Mouse (Mus musculus): Measurements from ENCODE around the gene Ahnak2.
"Not testable (repeated sequence)": the region's sequence is repeated elsewhere in the genome, so short reads cannot be mapped to it uniquely, and the experiment has no call there.

Ahnak2 gene

GRCm38 (mm10) chr12:112801864-112802846 lies at the start of gene Ahnak2:
TSS of gene Ahnak2 (minus strand) at chr12:112802657.
- DNase-seq (ENCODE audit: inconsistent age in 2 of 2, low spot score in 1 of 2), result peak; percentile 44 to 49

GRCm38 (mm10) chr12:112851116-112851515 lies 48.7 kb upstream of the Ahnak2 start:
- DNase-seq (ENCODE audit: inconsistent age in 2 of 2, low spot score in 1 of 2), result peak; percentile 78 to 85

- DNase-seq (ENCODE audit: inconsistent age in 2 of 2, low spot score in 1 of 2), result no peak
Observed at GRCm38 (mm10) chr12:112850344-112850743, 47.9 kb upstream of the Ahnak2 start.

GRCm38 (mm10) chr12:112849235-112850022 lies 47.0 kb upstream of the Ahnak2 start:
- DNase-seq (ENCODE audit: inconsistent age in 2 of 2, low spot score in 1 of 2), result peak in 1 of 2 experiments; percentile 66

- DNase-seq (ENCODE audit: inconsistent age in 2 of 2, low spot score in 1 of 2), result peak in 1 of 2 experiments; percentile 37
Observed at GRCm38 (mm10) chr12:112847880-112848279, 45.4 kb upstream of the Ahnak2 start.

GRCm38 (mm10) chr12:112843803-112844202 lies 41.3 kb upstream of the Ahnak2 start:
- peak; percentile 86 to 95 for DNase-seq (ENCODE audit: inconsistent age in 2 of 2, low spot score in 1 of 2)

- DNase-seq (ENCODE audit: inconsistent age in 2 of 2, low spot score in 1 of 2), result peak in 1 of 2 experiments; percentile 56
Observed at GRCm38 (mm10) chr12:112842128-112842527, 39.7 kb upstream of the Ahnak2 start.

GRCm38 (mm10) chr12:112841338-112841892 lies 39.0 kb upstream of the Ahnak2 start:
- not testable (repeated sequence) for DNase-seq (ENCODE audit: inconsistent age in 2 of 2, low spot score in 1 of 2)

GRCm38 (mm10) chr12:112840209-112841086 lies 38.0 kb upstream of the Ahnak2 start:
- DNase-seq (ENCODE audit: inconsistent age in 2 of 2, low spot score in 1 of 2), result no peak

GRCm38 (mm10) chr12:112835046-112835445 lies 32.6 kb upstream of the Ahnak2 start:
- no peak for DNase-seq (ENCODE audit: inconsistent age in 2 of 2, low spot score in 1 of 2)

- DNase-seq (ENCODE audit: inconsistent age in 2 of 2, low spot score in 1 of 2), result peak in 1 of 2 experiments; percentile 40
Observed at GRCm38 (mm10) chr12:112833527-112833926, 31.1 kb upstream of the Ahnak2 start.

GRCm38 (mm10) chr12:112832411-112832810 lies 30.0 kb upstream of the Ahnak2 start:
- DNase-seq (ENCODE audit: inconsistent age in 2 of 2, low spot score in 1 of 2), result no peak

GRCm38 (mm10) chr12:112830570-112830969 lies 28.1 kb upstream of the Ahnak2 start:
- no peak for DNase-seq (ENCODE audit: inconsistent age in 2 of 2, low spot score in 1 of 2)

GRCm38 (mm10) chr12:112830141-112830540 lies 27.7 kb upstream of the Ahnak2 start:
- no peak for DNase-seq (ENCODE audit: inconsistent age in 2 of 2, low spot score in 1 of 2)

GRCm38 (mm10) chr12:112829244-112829864 lies 26.9 kb upstream of the Ahnak2 start, which contains the start of gene Cdca4:
TSS of gene Cdca4 (minus strand) at chr12:112829423.
- DNase-seq (ENCODE audit: inconsistent age in 2 of 2, low spot score in 1 of 2), result peak; percentile 99

GRCm38 (mm10) chr12:112828501-112829243 lies 26.2 kb upstream of the Ahnak2 start:
- DNase-seq (ENCODE audit: inconsistent age in 2 of 2, low spot score in 1 of 2), result peak in 1 of 2 experiments; percentile 64

- DNase-seq (ENCODE audit: inconsistent age in 2 of 2, low spot score in 1 of 2), result no peak
Observed at GRCm38 (mm10) chr12:112825901-112826300, 23.4 kb upstream of the Ahnak2 start.

GRCm38 (mm10) chr12:112823221-112823620 lies 20.8 kb upstream of the Ahnak2 start:
- DNase-seq (ENCODE audit: inconsistent age in 2 of 2, low spot score in 1 of 2), result no peak

GRCm38 (mm10) chr12:112822676-112823075 lies 20.2 kb upstream of the Ahnak2 start:
- DNase-seq (ENCODE audit: inconsistent age in 2 of 2, low spot score in 1 of 2), result no peak

All from adrenal gland, adult (tissue).